In genomic region chr6:66917032-66917431, GRCm38 (mm10) we compare ENCODE assay signal across 22 mouse cellular contexts. TPM values are rescaled to one million over a fixed set of nuclear protein-coding genes. Genes with fewer than 3 reads are reported as not detected.
DNase-seq lines count a peak whose midpoint lies in the region; ATAC-seq lines count a peak whose summit lies in the region.
"Had no signal": no experiment of that assay in that cellular context is flagged by ENCODE, and none has a peak within 500 bp of the region (broad histone marks: within the 10 kb centered on the region; RNA-seq: fewer than 3 reads in every experiment).

No protein-coding gene starts in this region.

- peak; percentile 73 for ATAC-seq in activated CD4-positive, CD25-positive, alpha-beta regulatory T cell, adult 4 months
- ATAC-seq in inflammation-experienced regulatory T-cells, adult 6 months: peak; percentile 76
- no peak for ATAC-seq in erythroid progenitor cell, adult 5-6 weeks (replicated peaks; ENCODE audit: low FRiP score, poor library complexity, severe bottlenecking)
- ATAC-seq: forebrain, embryonic 13.5 days; forebrain, embryonic 15.5 days; forebrain, postnatal 0 days; Patski had no signal

- DNase-seq in CD4-positive, CD25-positive, alpha-beta regulatory T cell, adult 2 months (ENCODE audit: low read depth, low spot score): peak; percentile 56
- DNase-seq in layer of hippocampus, postnatal 14 days (ENCODE audit: low spot score in 2 of 2): no peak
- no peak for DNase-seq in layer of hippocampus, postnatal 36 days
- no peak for DNase-seq in kidney, postnatal 25 days
- DNase-seq: adrenal gland, adult 2 months; adrenal gland, postnatal 10 days; adrenal gland, postnatal 25 days; cerebellum, adult 11 months; cerebellum, adult 18-20 months; cerebellum, adult 8-10 months; cerebellum, adult 9-11 months; cerebellum, postnatal 14 days; cerebellum, postnatal 36 days; embryo, embryonic 11 days; forebrain, postnatal 0 days had no signal

RNA-seq across cellular contexts. Expression of gene Gng12, which starts 20.8 kb away (rescaled TPM):
- polyA plus RNA-seq in activated CD4-positive, CD25-positive, alpha-beta regulatory T cell, adult 4 months (2017; shearing (Covaris generic)): 10 to 100 TPM; 21.3 to 21.7 TPM
- polyA plus RNA-seq in inflammation-experienced regulatory T-cells, adult 6 months (2017; shearing (Covaris generic)): 10 to 100 TPM in 2 of 3 experiments, 1 to 10 TPM in 1; 3.7 to 12.6 (median 12.2) TPM
- 100 to 1,000 TPM; 104 to 117 TPM for total RNA-seq in layer of hippocampus, postnatal 14 days (2021)
- 10 to 100 TPM; 58.5 to 70.2 TPM for total RNA-seq in layer of hippocampus, postnatal 36 days (2021)
- total RNA-seq in erythroid progenitor cell, adult 5-6 weeks (2015; ENCODE audit: low replicate concordance): 12.3 and 30.2 TPM in 2 replicates
- 4.9 and 8.2 TPM in 2 replicates for total RNA-seq in erythroid progenitor cell, adult 5-6 weeks (2017; ENCODE audit: low replicate concordance)
- polyA plus RNA-seq: G1E had no signal
